Mouse (Mus musculus): ENCODE data around the gene Fank1.

The Fank1 gene

GRCm38 (mm10) chr7:133768027-133768426, 8.6 kb upstream of the Fank1 start:
- DNase-seq (ENCODE audit: low spot score) = no peak

- DNase-seq (ENCODE audit: low spot score) = no peak
Observed at GRCm38 (mm10) chr7:133768517-133768916, 8.1 kb upstream of the Fank1 start.

- DNase-seq (ENCODE audit: low spot score) = no peak
Observed at GRCm38 (mm10) chr7:133775179-133775578, 1.5 kb upstream of the Fank1 start.

- DNase-seq (ENCODE audit: low spot score) = peak; percentile 31
Observed at GRCm38 (mm10) chr7:133775796-133776625, 650 bp upstream of the Fank1 start.

- DNase-seq (ENCODE audit: low spot score) = no peak
Observed at GRCm38 (mm10) chr7:133781583-133781982, 4.9 kb downstream of the Fank1 start.

- DNase-seq (ENCODE audit: low spot score) = no peak
Observed at GRCm38 (mm10) chr7:133781991-133782390, 5.3 kb downstream of the Fank1 start.

GRCm38 (mm10) chr7:133782717-133783435, 6.2 kb downstream of the Fank1 start, which contains the start of gene Dhx32:
Dhx32 (minus strand) TSS chr7:133782726.
- DNase-seq (ENCODE audit: low spot score) = peak; percentile 70

- DNase-seq (ENCODE audit: low spot score) = no peak
Observed at GRCm38 (mm10) chr7:133787571-133787970, 10.9 kb downstream of the Fank1 start.

- no peak for DNase-seq (ENCODE audit: low spot score)
Observed at GRCm38 (mm10) chr7:133788147-133788546, 11.5 kb downstream of the Fank1 start.

GRCm38 (mm10) chr7:133790171-133790570, 13.5 kb downstream of the Fank1 start:
- no peak for DNase-seq (ENCODE audit: low spot score)

- no peak for DNase-seq (ENCODE audit: low spot score)
Observed at GRCm38 (mm10) chr7:133790608-133791229, 14.1 kb downstream of the Fank1 start.

- DNase-seq (ENCODE audit: low spot score) = no peak
Observed at GRCm38 (mm10) chr7:133792771-133793170, 16.1 kb downstream of the Fank1 start.

- DNase-seq (ENCODE audit: low spot score) = peak; percentile 16
Observed at GRCm38 (mm10) chr7:133793248-133794131, 16.8 kb downstream of the Fank1 start.

GRCm38 (mm10) chr7:133794720-133795119, 18.1 kb downstream of the Fank1 start:
- DNase-seq (ENCODE audit: low spot score) = peak; percentile 55

GRCm38 (mm10) chr7:133799928-133800327, 23.3 kb downstream of the Fank1 start:
- DNase-seq (ENCODE audit: low spot score) = no peak

- no peak for DNase-seq (ENCODE audit: low spot score)
Observed at GRCm38 (mm10) chr7:133801823-133802222, 25.2 kb downstream of the Fank1 start.

GRCm38 (mm10) chr7:133805614-133806175, 29.0 kb downstream of the Fank1 start:
- DNase-seq (ENCODE audit: low spot score) = peak; percentile 65

GRCm38 (mm10) chr7:133812927-133813326, 36.3 kb downstream of the Fank1 start:
- no peak for DNase-seq (ENCODE audit: low spot score)

GRCm38 (mm10) chr7:133813331-133813730, 36.7 kb downstream of the Fank1 start:
- no peak for DNase-seq (ENCODE audit: low spot score)

GRCm38 (mm10) chr7:133823751-133824150, 47.1 kb downstream of the Fank1 start:
- DNase-seq (ENCODE audit: low spot score) = no peak

GRCm38 (mm10) chr7:133824579-133824978, 47.9 kb downstream of the Fank1 start:
- DNase-seq (ENCODE audit: low spot score) = no peak

Data from urinary bladder, postnatal 25 days (tissue).